Mouse (Mus musculus): ENCODE measurements around the gene Prkcq.

Gene Prkcq

GRCm38 (mm10) chr2:11173521-11173920 is 1.6 kb downstream of the Prkcq start:
- Histone ChIP-seq H3K9me3 (ENCODE audit: low read length) (no peaks in the 10 kb centered on the region), H3K36me3 (ENCODE audit: insufficient read depth, low read length) (no peaks in the 10 kb centered on the region)
- TF ChIP-seq NANOG (IDR thresholded peaks at IDR 0.05; ENCODE audit: borderline replicate concordance, low read length) (no peak), POU5F1 (IDR thresholded peaks at IDR 0.05; ENCODE audit: borderline replicate concordance, low read length) (no peak), CTCF (conservative IDR thresholded peaks at IDR 0.05; ENCODE audit: low read length) (no peak)

GRCm38 (mm10) chr2:11174101-11174500 is 2.2 kb downstream of the Prkcq start:
- H3K9me3 ChIP-seq (ENCODE audit: low read length), result no peaks in the 10 kb centered on the region
- H3K4me1 ChIP-seq (replicated peaks; ENCODE audit: low read depth, low read length), result peaks cover 13% of the 10 kb centered on the region
- H3K36me3 ChIP-seq (ENCODE audit: insufficient read depth, low read length), result no peaks in the 10 kb centered on the region
- H3K4me3 ChIP-seq (replicated peaks; ENCODE audit: low read length), result no peak overlapping the region
- H3K27me3 ChIP-seq (ENCODE audit: insufficient read depth, low read length), result peaks cover 34% of the 10 kb centered on the region
- TF ChIP-seq POU5F1 (IDR thresholded peaks at IDR 0.05; ENCODE audit: borderline replicate concordance, low read length) (no peak), CTCF (conservative IDR thresholded peaks at IDR 0.05; ENCODE audit: low read length) (no peak), NANOG (IDR thresholded peaks at IDR 0.05; ENCODE audit: borderline replicate concordance, low read length) (no peak)

More at GRCm38 (mm10) chr2:11173521-11173920, 1.6 kb downstream of the Prkcq start:
- Histone ChIP-seq H3K4me1 (replicated peaks; ENCODE audit: low read depth, low read length) (peaks cover 13% of the 10 kb centered on the region), H3K27me3 (ENCODE audit: insufficient read depth, low read length) (peaks cover 34% of the 10 kb centered on the region), H3K4me3 (replicated peaks; ENCODE audit: low read length) (no peak overlapping the region)

- Histone ChIP-seq H3K4me1 (replicated peaks; ENCODE audit: low read depth, low read length) (peaks cover 6% of the 10 kb centered on the region; the same call in 1 of the 2 replicates), H3K27me3 (ENCODE audit: insufficient read depth, low read length) (peaks cover 28% of the 10 kb centered on the region), H3K9me3 (ENCODE audit: low read length) (no peaks in the 10 kb centered on the region)
Measured at GRCm38 (mm10) chr2:11177880-11178279, 6.0 kb downstream of the Prkcq start.

GRCm38 (mm10) chr2:11181510-11181909 is 9.6 kb downstream of the Prkcq start:
- peaks cover 8% of the 10 kb centered on the region for H3K27me3 ChIP-seq (ENCODE audit: insufficient read depth, low read length)
- TF ChIP-seq POU5F1 (IDR thresholded peaks at IDR 0.05; ENCODE audit: borderline replicate concordance, low read length), result no peak
- TF ChIP-seq NANOG (IDR thresholded peaks at IDR 0.05; ENCODE audit: borderline replicate concordance, low read length), result no peak
- H3K9me3 ChIP-seq (ENCODE audit: low read length), result no peaks in the 10 kb centered on the region
- no peak overlapping the region for H3K4me3 ChIP-seq (replicated peaks; ENCODE audit: low read length)
- no peaks in the 10 kb centered on the region for H3K36me3 ChIP-seq (ENCODE audit: insufficient read depth, low read length)
- no peaks in the 10 kb centered on the region for H3K4me1 ChIP-seq (replicated peaks; ENCODE audit: low read depth, low read length)

More at GRCm38 (mm10) chr2:11177880-11178279, 6.0 kb downstream of the Prkcq start:
- Histone ChIP-seq H3K36me3 (ENCODE audit: insufficient read depth, low read length) (no peaks in the 10 kb centered on the region), H3K4me3 (replicated peaks; ENCODE audit: low read length) (no peak overlapping the region)
- no peak for TF ChIP-seq CTCF (conservative IDR thresholded peaks at IDR 0.05; ENCODE audit: low read length)
- TF ChIP-seq POU5F1 (IDR thresholded peaks at IDR 0.05; ENCODE audit: borderline replicate concordance, low read length), result no peak
- TF ChIP-seq NANOG (IDR thresholded peaks at IDR 0.05; ENCODE audit: borderline replicate concordance, low read length), result no peak

DNA sequence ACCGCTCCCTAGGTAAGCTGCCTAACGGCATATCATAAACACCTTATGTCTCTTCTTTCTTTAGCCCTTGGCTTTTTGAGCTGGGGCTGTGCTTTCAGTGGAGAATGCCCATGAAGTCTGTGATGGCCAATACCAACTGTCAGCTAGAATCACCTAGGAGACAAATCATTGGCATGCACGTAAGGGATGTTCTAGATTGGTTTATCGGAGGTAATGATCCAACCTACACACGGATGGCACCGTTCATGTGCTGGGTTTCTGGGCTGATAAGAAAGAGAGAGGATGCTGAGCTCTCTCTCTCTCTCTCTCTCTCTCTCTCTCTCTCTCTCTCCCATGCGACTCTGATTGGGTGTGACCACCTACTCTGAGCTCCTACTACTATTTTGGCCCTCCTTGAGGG is 10.2 kb downstream of the Prkcq start:
- TF ChIP-seq NANOG (IDR thresholded peaks at IDR 0.05; ENCODE audit: borderline replicate concordance, low read length), result no peak
- TF ChIP-seq CTCF (conservative IDR thresholded peaks at IDR 0.05; ENCODE audit: low read length), result no peak
- no peak for TF ChIP-seq POU5F1 (IDR thresholded peaks at IDR 0.05; ENCODE audit: borderline replicate concordance, low read length)
- H3K27me3 ChIP-seq (ENCODE audit: insufficient read depth, low read length), result peaks cover 7% of the 10 kb centered on the region; the same call in 1 of the 2 replicates
- H3K4me3 ChIP-seq (replicated peaks; ENCODE audit: low read length), result no peak overlapping the region
- no peaks in the 10 kb centered on the region for H3K4me1 ChIP-seq (replicated peaks; ENCODE audit: low read depth, low read length)
- H3K36me3 ChIP-seq (ENCODE audit: insufficient read depth, low read length), result no peaks in the 10 kb centered on the region
- no peaks in the 10 kb centered on the region for H3K9me3 ChIP-seq (ENCODE audit: low read length)

- Histone ChIP-seq H3K9me3 (ENCODE audit: low read length) (no peaks in the 10 kb centered on the region), H3K36me3 (ENCODE audit: insufficient read depth, low read length) (no peaks in the 10 kb centered on the region), H3K4me3 (replicated peaks; ENCODE audit: low read length) (no peak overlapping the region), H3K4me1 (replicated peaks; ENCODE audit: low read depth, low read length) (no peaks in the 10 kb centered on the region), H3K27me3 (ENCODE audit: insufficient read depth, low read length) (0 out of 2 replicates have a peak, but pooled peaks cover 7% of the 10 kb centered on the region)
- no peak for TF ChIP-seq NANOG (IDR thresholded peaks at IDR 0.05; ENCODE audit: borderline replicate concordance, low read length)
Measured at GRCm38 (mm10) chr2:11183991-11184390, 12.1 kb downstream of the Prkcq start.

DNA sequence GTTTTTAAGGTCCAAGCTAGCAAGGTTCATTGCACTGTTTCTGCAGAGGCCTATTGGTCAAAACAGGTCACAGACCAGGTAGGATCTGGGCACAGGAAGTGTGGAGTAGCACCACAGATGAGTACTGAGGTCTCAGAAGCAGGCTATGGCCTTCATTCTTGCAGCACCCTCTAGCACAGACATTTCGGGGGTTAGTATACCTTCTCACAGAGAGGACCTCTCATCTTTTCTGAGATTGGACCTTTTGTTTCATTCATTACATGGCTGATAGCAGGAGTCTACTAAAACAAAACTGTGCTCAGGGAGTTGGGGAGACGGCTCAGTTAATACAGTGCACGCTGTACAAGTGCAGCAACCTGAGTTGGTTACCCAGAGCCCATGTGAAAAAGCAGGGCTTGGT is 14.7 kb downstream of the Prkcq start:
- TF ChIP-seq NANOG (IDR thresholded peaks at IDR 0.05; ENCODE audit: borderline replicate concordance, low read length) (no peak), POU5F1 (IDR thresholded peaks at IDR 0.05; ENCODE audit: borderline replicate concordance, low read length) (no peak), CTCF (conservative IDR thresholded peaks at IDR 0.05; ENCODE audit: low read length) (no peak)
- no peaks in the 10 kb centered on the region for H3K9me3 ChIP-seq (ENCODE audit: low read length)

DNA sequence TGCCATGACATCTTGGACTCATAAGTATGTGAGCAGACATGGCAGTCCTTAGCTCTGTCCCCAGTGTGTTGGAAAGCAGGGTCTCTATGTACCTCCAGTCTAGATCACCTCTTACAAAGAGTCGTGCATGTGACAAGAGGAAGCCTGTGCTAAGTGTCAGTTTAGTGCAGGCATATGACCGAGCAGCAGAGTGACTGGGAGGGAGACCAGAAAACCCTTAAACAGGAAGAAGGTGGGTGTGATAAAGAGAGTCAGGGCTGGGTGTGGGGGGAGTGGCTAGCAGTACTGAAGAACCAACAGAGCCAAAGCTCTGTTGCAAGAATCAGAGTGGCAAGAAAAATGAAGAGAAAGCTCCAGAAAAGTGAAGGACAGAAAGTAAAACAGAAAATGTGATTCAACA is 15.3 kb downstream of the Prkcq start:
- TF ChIP-seq POU5F1 (IDR thresholded peaks at IDR 0.05; ENCODE audit: borderline replicate concordance, low read length) (no peak), NANOG (IDR thresholded peaks at IDR 0.05; ENCODE audit: borderline replicate concordance, low read length) (no peak), CTCF (conservative IDR thresholded peaks at IDR 0.05; ENCODE audit: low read length) (no peak)
- H3K36me3 ChIP-seq (ENCODE audit: insufficient read depth, low read length), result no peaks in the 10 kb centered on the region
- H3K4me1 ChIP-seq (replicated peaks; ENCODE audit: low read depth, low read length), result no peaks in the 10 kb centered on the region
- H3K4me3 ChIP-seq (replicated peaks; ENCODE audit: low read length), result no peak overlapping the region
- H3K9me3 ChIP-seq (ENCODE audit: low read length), result no peaks in the 10 kb centered on the region
- H3K27me3 ChIP-seq (ENCODE audit: insufficient read depth, low read length), result no peaks in the 10 kb centered on the region

More for the DNA sequence above, 14.7 kb downstream of the Prkcq start:
- Histone ChIP-seq H3K4me1 (replicated peaks; ENCODE audit: low read depth, low read length) (no peaks in the 10 kb centered on the region), H3K4me3 (replicated peaks; ENCODE audit: low read length) (no peak overlapping the region), H3K36me3 (ENCODE audit: insufficient read depth, low read length) (no peaks in the 10 kb centered on the region), H3K27me3 (ENCODE audit: insufficient read depth, low read length) (0 out of 2 replicates have a peak, but pooled peaks cover 4% of the 10 kb centered on the region)

- Histone ChIP-seq H3K4me1 (replicated peaks; ENCODE audit: low read depth, low read length) (no peaks in the 10 kb centered on the region), H3K27me3 (ENCODE audit: insufficient read depth, low read length) (no peaks in the 10 kb centered on the region), H3K9me3 (ENCODE audit: low read length) (no peaks in the 10 kb centered on the region), H3K36me3 (ENCODE audit: insufficient read depth, low read length) (no peaks in the 10 kb centered on the region), H3K4me3 (replicated peaks; ENCODE audit: low read length) (no peak overlapping the region)
- TF ChIP-seq POU5F1 (IDR thresholded peaks at IDR 0.05; ENCODE audit: borderline replicate concordance, low read length) (no peak), NANOG (IDR thresholded peaks at IDR 0.05; ENCODE audit: borderline replicate concordance, low read length) (no peak), CTCF (conservative IDR thresholded peaks at IDR 0.05; ENCODE audit: low read length) (no peak)
Measured at GRCm38 (mm10) chr2:11188279-11188678, 16.4 kb downstream of the Prkcq start.
